Mouse (Mus musculus): Measurements from ENCODE around the gene Gabpb1. TPM values are rescaled to one million over a fixed set of nuclear protein-coding genes. Genes with fewer than 3 reads are reported as not detected.
A peak's percentile ranks its signal among the peaks of the same experiment; 100 is the strongest.
"Not testable (repeated sequence)": the region's sequence is repeated elsewhere in the genome, so short reads cannot be mapped to it uniquely, and the experiment has no call there.

Gene Gabpb1
- polyA plus RNA-seq, 1 experiment from 2014 or later: 41.6 TPM

GRCm38 (mm10) chr2:126640298-126640697 lies 35.8 kb downstream of the Gabpb1 start:
- Histone ChIP-seq H3K27ac (replicated peaks) (no peak overlapping the region), H3K4me2 (replicated peaks) (no peak overlapping the region), H3K4me3 (replicated peaks) (no peak overlapping the region), H3K27me3 (no peaks in the 10 kb centered on the region), H3K36me3 (peaks cover 53% of the 10 kb centered on the region), H3K9ac (no peak overlapping the region), H3K4me1 (no peaks in the 10 kb centered on the region), H3K9me3 (replicated peaks) (no peaks in the 10 kb centered on the region)
- 89% methylated on average over 2 of the region's 2 CpGs for WGBS
- no peak for ATAC-seq (ENCODE audit: insufficient number of reproducible peaks, low FRiP score, low TSS enrichment, low read depth)

GRCm38 (mm10) chr2:126635939-126636823 lies 40.0 kb downstream of the Gabpb1 start:
- no peak overlapping the region for H3K4me3 ChIP-seq (replicated peaks)
- no peaks in the 10 kb centered on the region for H3K27me3 ChIP-seq
- no peak overlapping the region for H3K27ac ChIP-seq (replicated peaks)
- 73% methylated on average over 12 of the region's 12 CpGs for WGBS
- no peak overlapping the region for H3K9ac ChIP-seq
- H3K36me3 ChIP-seq: peaks cover 23% of the 10 kb centered on the region
- H3K4me1 ChIP-seq: no peaks in the 10 kb centered on the region
- no peaks in the 10 kb centered on the region for H3K9me3 ChIP-seq (replicated peaks)
- ATAC-seq (ENCODE audit: insufficient number of reproducible peaks, low FRiP score, low TSS enrichment, low read depth): no peak
- no peak overlapping the region for H3K4me2 ChIP-seq (replicated peaks)

GRCm38 (mm10) chr2:126633165-126633564 lies 43.0 kb downstream of the Gabpb1 start:
- Histone ChIP-seq H3K9me3 (replicated peaks) (no peaks in the 10 kb centered on the region), H3K4me2 (replicated peaks) (no peak overlapping the region), H3K9ac (no peak overlapping the region), H3K27me3 (no peaks in the 10 kb centered on the region), H3K4me1 (peaks cover 6% of the 10 kb centered on the region), H3K36me3 (peaks cover 4% of the 10 kb centered on the region; the same call in 1 of the 2 replicates), H3K4me3 (replicated peaks) (no peak overlapping the region), H3K27ac (replicated peaks) (no peak overlapping the region)
- ATAC-seq (ENCODE audit: insufficient number of reproducible peaks, low FRiP score, low TSS enrichment, low read depth): no peak
- WGBS: 83% methylated on average over 2 of the region's 2 CpGs

DNA sequence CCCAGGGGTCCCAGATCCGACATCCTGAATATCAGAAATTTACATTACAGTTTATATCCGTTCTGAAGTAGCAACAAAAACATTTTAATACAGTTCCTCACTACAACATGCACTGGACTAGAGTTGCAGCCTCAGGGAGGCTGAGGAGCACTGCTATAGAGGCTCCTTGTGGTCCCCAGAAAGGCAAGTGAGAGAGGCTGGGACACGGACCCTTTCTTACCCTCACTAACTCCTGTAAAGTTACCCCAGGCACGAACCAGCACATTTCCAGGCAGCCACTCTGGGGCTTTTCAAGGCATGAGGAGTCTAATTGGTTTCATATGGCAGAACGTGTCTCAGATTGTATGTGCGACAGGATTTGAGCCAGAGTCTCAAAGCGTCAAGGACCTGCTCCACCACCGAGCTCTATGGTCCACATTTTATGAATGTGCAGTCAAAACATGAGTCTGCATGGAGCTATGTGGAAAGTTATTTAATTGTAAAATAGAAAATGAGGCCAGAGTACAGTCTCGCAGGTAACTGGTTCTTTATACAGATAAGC lies 47.6 kb downstream of the Gabpb1 start:
- peak overlapping the region; percentile 48; the same call in 1 of the 2 replicates for H3K27ac ChIP-seq (replicated peaks)
- H3K9me3 ChIP-seq (replicated peaks): no peaks in the 10 kb centered on the region
- peaks cover under 1% of the 10 kb centered on the region; the same call in 1 of the 2 replicates for H3K36me3 ChIP-seq
- H3K27me3 ChIP-seq: no peaks in the 10 kb centered on the region
- WGBS: 42% methylated on average over 9 of the region's 9 CpGs
- no peak overlapping the region for H3K4me2 ChIP-seq (replicated peaks)
- H3K9ac ChIP-seq: no peak overlapping the region
- ATAC-seq (ENCODE audit: insufficient number of reproducible peaks, low FRiP score, low TSS enrichment, low read depth): no peak
- peaks cover 6% of the 10 kb centered on the region for H3K4me1 ChIP-seq
- H3K4me3 ChIP-seq (replicated peaks): no peak overlapping the region

GRCm38 (mm10) chr2:126623138-126623537 lies 53.0 kb downstream of the Gabpb1 start:
- Histone ChIP-seq H3K27ac (replicated peaks) (no peak overlapping the region), H3K9me3 (replicated peaks) (no peaks in the 10 kb centered on the region), H3K4me1 (no peaks in the 10 kb centered on the region), H3K27me3 (no peaks in the 10 kb centered on the region), H3K4me2 (replicated peaks) (no peak overlapping the region), H3K4me3 (replicated peaks) (no peak overlapping the region), H3K9ac (no peak overlapping the region), H3K36me3 (no peaks in the 10 kb centered on the region)
- no peak for ATAC-seq (ENCODE audit: insufficient number of reproducible peaks, low FRiP score, low TSS enrichment, low read depth)

DNA sequence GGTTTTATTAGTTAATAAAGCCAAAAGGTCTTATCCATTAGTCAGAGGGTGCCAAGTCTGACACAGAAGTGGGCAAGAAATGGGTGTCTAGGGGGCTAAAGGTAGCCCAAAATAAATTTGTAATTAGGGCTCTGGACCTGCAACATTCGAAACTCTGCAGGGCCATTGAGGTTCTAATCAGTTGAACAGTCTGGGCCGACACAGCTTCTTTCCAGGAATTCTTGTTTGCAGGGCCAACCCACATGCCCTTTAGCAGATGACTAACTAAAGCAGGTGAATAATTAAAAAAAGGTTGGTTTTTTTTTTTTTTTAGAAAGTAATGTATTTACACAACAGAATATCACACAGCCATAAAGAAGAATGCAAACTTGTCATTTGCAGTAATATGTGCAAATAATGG lies 53.7 kb downstream of the Gabpb1 start:
- 81% methylated on average over 2 of the region's 2 CpGs for WGBS
- no peaks in the 10 kb centered on the region for H3K27me3 ChIP-seq
- no peak overlapping the region for H3K4me3 ChIP-seq (replicated peaks)
- no peak overlapping the region for H3K27ac ChIP-seq (replicated peaks)
- H3K4me1 ChIP-seq: no peaks in the 10 kb centered on the region
- H3K9ac ChIP-seq: no peak overlapping the region
- H3K4me2 ChIP-seq (replicated peaks): no peak overlapping the region
- H3K9me3 ChIP-seq (replicated peaks): no peaks in the 10 kb centered on the region
- ATAC-seq (ENCODE audit: insufficient number of reproducible peaks, low FRiP score, low TSS enrichment, low read depth): no peak
- no peaks in the 10 kb centered on the region for H3K36me3 ChIP-seq

DNA sequence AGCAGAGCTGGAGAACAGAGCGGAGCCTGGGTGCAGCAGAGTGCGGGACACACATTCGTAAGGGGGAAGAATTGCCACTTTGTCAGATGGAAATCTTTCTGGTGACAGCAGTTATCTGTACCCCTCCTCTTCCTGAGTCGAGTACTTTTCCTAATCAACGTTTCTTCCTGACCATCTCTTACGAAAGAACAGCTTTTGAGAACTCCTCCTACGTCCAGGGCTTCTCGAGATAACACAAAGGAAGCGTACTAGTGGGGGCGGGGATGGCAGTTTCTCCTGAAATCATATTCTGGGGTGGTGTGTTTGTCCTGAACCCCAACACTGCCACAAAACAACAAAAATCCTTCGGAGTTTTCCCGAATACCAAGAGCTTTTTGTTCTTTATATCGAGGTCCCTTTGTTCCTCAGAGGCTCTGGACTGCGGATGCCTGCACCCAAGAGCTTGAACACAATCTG lies 56.9 kb downstream of the Gabpb1 start, which contains the start of gene Hdc:
Gene Hdc (minus strand): TSS at position 51 of the 456 bp plus-strand sequence.
- Histone ChIP-seq H3K9me3 (replicated peaks) (no peaks in the 10 kb centered on the region), H3K27me3 (no peaks in the 10 kb centered on the region), H3K4me3 (replicated peaks) (no peak within 1 kb of the TSS), H3K4me1 (no peaks in the 10 kb centered on the region), H3K27ac (replicated peaks) (no peak within 1 kb of the TSS), H3K9ac (no peak within 1 kb of the TSS), H3K36me3 (no peaks in the 10 kb centered on the region), H3K4me2 (replicated peaks) (no peak within 1 kb of the TSS)
- WGBS: 79% methylated on average over 14 of the region's 14 CpGs
- no peak for ATAC-seq (ENCODE audit: insufficient number of reproducible peaks, low FRiP score, low TSS enrichment, low read depth)

GRCm38 (mm10) chr2:126618470-126619179 lies 57.5 kb downstream of the Gabpb1 start:
- H3K9ac ChIP-seq: no peak overlapping the region
- H3K27me3 ChIP-seq: no peaks in the 10 kb centered on the region
- no peak overlapping the region for H3K4me3 ChIP-seq (replicated peaks)
- ATAC-seq (ENCODE audit: insufficient number of reproducible peaks, low FRiP score, low TSS enrichment, low read depth): peak; percentile 29; the same call in 1 of the 2 replicates
- H3K9me3 ChIP-seq (replicated peaks): no peaks in the 10 kb centered on the region
- no peak overlapping the region for H3K27ac ChIP-seq (replicated peaks)
- no peaks in the 10 kb centered on the region for H3K4me1 ChIP-seq
- no peaks in the 10 kb centered on the region for H3K36me3 ChIP-seq
- WGBS: 20% methylated on average over 8 of the region's 8 CpGs
- H3K4me2 ChIP-seq (replicated peaks): no peak overlapping the region

- Histone ChIP-seq H3K27ac (replicated peaks) (no peak overlapping the region), H3K27me3 (no peaks in the 10 kb centered on the region), H3K4me3 (replicated peaks) (no peak overlapping the region), H3K9me3 (replicated peaks) (no peaks in the 10 kb centered on the region), H3K36me3 (no peaks in the 10 kb centered on the region), H3K9ac (no peak overlapping the region), H3K4me2 (replicated peaks) (no peak overlapping the region), H3K4me1 (no peaks in the 10 kb centered on the region)
- ATAC-seq (ENCODE audit: insufficient number of reproducible peaks, low FRiP score, low TSS enrichment, low read depth): no peak
- 81% methylated on average over 3 of the region's 3 CpGs for WGBS
Observed at GRCm38 (mm10) chr2:126615355-126615754, 60.8 kb downstream of the Gabpb1 start.

DNA sequence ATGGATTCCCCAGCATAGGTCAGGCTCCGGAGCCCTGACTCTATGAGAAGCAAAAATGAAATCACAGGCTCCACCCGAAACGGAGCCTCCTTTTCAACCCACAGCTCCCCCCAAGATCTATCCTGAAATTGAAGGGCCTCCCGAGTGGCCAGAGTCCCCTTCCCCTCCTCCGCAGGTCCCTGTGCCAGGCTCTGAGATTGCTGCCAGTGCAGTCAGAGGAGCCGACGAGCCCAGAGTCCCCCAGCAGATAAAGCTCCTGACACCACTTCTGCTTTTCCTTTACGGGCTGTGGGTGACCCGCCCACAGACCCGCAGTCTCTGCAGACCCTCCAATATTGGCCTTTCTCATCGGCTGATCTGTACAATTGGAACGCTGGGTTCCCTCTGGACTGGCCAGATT lies 66.5 kb downstream of the Gabpb1 start:
- not testable (repeated sequence) for H3K4me3 ChIP-seq (replicated peaks); H3K27ac ChIP-seq (replicated peaks); H3K4me2 ChIP-seq (replicated peaks); H3K9me3 ChIP-seq (replicated peaks); H3K4me1 ChIP-seq; H3K36me3 ChIP-seq; ATAC-seq (ENCODE audit: insufficient number of reproducible peaks, low FRiP score, low TSS enrichment, low read depth); H3K9ac ChIP-seq; H3K27me3 ChIP-seq
- 72% methylated on average over 12 of the region's 12 CpGs for WGBS

GRCm38 (mm10) chr2:126607553-126608203 lies 68.5 kb downstream of the Gabpb1 start:
- Histone ChIP-seq H3K27ac (replicated peaks) (peak overlapping the region; percentile 60; the same call in 1 of the 2 replicates), H3K9ac (no peak overlapping the region), H3K4me1 (peaks cover 8% of the 10 kb centered on the region), H3K4me3 (replicated peaks) (no peak overlapping the region), H3K36me3 (no peaks in the 10 kb centered on the region), H3K9me3 (replicated peaks) (no peaks in the 10 kb centered on the region), H3K27me3 (no peaks in the 10 kb centered on the region), H3K4me2 (replicated peaks) (no peak overlapping the region)
- peak; percentile 63; the same call in 1 of the 2 replicates for ATAC-seq (ENCODE audit: insufficient number of reproducible peaks, low FRiP score, low TSS enrichment, low read depth)
- WGBS: 39% methylated on average over 10 of the region's 10 CpGs
